Mouse (Mus musculus): ENCODE measurements around the gene Gm5089.

DNA sequence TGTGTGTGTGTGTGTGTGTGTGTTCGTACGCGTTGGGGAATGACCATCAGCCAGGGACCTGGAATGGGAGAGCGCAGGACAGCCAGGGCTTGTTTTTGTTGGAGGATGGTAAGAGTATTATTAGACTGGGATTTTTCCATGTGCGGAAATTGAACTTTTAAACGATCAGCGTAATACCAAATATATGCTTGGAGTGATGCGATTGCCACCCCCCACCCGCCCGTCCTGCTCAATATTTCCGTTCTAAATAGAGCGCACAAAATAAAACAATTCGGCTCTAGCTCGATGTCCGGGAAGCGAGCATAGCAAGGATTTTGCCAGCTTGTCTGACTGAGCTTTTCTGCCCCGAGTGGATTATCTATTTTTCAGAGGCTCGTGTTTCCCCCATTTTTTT is 25.9 kb upstream of the Gm5089 start:
- TF ChIP-seq POLR2A (IDR thresholded peaks at IDR 0.05; ENCODE audit: borderline replicate concordance, low read depth, low read length) (no peak), CTCF (IDR thresholded peaks at IDR 0.05; ENCODE audit: low read depth, low read length) (no peak)

Data from bone marrow macrophage, adult 2 months (primary cell).